Mouse (Mus musculus) layer of hippocampus, postnatal 36 days (tissue): Measurements from ENCODE around the gene D6Wsu163e. TPM values are rescaled to one million over a fixed set of nuclear protein-coding genes. Genes with fewer than 3 reads are reported as not detected.

ENCODE experiments used
- DNase-seq, 2 experiments: peaks; one replicate each; pipeline ENCODE4 v3.0.0; 2022
- total RNA-seq, 2 experiments: library from RNA; stranded (reverse); gene quantifications; 2 replicates each; pipeline ENCODE4 v1.2.3; 2021

Gene D6Wsu163e
- total RNA-seq, 2 experiments from 2014 or later = 45.7 to 46.1 TPM

DNA sequence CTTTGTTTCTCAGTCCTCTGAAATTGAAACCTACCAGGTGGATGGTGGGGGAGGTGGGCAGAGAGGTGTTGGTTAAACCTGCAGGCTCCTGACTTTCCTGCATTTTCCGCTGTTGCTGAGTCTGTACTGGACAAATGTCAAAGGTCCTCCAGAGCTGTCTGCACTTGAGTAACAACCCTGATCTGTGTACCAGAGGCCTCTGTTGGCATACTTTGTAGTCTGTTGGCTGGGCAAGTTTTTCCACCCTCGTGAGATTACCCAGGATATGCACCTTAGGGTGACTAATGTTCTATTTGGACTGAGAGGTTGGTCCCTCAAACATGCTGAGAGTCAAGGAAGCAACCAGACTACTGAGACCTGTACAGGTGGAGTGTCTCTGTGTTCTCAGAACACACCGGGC, 66.8 kb downstream of the D6Wsu163e start:
- no peak for DNase-seq

DNA sequence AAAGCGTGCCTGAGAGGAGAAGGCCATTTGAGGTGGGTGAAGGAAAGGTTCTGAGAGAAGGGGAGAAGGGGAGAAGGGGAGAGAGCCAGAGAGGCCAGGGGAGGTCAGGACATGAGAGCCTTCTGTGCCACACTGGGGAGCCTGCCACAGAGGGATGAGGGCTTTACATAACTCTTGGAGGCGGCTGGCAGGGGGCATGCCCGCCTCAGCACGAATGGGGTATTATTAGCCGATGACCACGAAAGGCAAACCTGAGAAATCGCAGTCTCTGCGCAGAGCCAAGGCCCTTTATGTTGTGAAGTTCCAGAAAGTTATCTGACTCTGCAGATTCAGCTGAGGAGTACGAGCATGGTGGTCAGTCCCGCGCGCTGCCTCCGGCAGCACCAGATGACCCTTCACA, 70.3 kb downstream of the D6Wsu163e start:
- DNase-seq = no peak

DNA sequence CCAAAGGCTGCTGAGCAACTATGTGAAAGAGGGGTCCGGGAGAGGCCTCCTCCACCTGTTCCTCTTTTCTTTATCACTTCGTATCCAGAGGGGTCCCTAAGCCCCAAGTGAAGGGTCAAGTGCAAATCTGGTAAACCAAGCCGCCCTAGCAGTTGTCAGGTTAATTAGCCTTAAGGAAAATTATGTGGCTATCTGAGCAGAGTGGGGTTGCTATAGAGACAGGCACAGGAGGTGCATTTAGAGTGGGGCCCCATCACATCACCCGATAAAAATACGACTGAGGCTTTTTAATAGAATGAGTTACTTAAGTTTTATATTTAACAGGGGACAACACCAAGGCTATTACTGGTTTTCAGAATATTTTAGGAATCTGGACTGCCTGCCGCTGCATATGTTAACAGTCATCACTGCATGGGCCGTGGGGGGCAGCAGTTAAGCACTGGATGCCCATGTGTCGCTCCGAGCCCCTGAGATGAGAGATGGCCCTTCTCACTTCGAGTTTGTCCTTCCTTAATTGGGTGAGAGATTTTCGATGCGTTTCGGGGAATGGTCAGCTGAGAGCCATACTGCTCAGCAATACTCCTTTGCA, 72.3 kb downstream of the D6Wsu163e start:
- DNase-seq = no peak

DNA sequence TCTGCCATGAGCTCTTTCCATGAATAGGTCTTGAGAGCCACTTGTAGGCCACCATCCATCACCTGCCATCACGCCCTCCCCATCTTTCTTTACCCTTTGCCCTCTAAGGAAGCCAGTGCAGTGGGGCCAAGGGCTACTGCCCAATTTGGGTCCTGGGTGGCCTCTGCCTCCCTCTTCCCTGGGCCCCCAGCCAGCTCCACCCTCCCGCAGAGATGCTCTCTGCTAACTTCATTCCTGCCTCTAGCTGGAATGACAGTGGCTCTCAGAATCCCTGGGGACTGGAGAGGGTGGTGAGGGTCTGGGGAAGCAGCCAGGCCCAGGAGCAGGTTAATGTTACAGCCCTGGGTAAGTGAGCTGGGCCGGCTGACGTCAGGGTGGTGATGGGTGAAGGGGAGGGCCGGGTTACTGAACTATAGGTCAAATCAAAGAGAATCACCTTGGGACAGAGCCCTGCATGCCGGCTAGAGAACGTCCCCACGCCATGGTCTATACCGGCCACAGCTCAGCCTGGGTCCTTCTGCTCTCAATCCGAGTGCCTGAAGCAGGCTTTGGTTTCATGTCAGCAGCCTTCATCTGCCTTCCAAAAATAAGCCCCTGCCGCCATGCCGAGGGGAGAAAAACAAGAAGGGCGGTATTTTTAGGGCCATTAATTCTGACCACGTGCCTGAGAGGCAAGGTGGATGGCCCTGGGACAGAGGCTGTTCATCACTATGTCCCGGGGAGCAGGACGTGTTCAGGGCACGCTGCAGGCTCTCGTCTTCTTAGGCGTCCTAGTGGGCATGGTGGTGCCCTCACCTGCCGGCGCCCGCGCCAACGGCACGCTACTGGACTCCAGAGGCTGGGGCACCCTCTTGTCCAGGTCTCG, 75.4 kb downstream of the D6Wsu163e start, which contains the start of gene Fgf6:
Fgf6 (plus strand) TSS at position 681 of the 865 bp plus-strand sequence.
- no peak for DNase-seq

DNA sequence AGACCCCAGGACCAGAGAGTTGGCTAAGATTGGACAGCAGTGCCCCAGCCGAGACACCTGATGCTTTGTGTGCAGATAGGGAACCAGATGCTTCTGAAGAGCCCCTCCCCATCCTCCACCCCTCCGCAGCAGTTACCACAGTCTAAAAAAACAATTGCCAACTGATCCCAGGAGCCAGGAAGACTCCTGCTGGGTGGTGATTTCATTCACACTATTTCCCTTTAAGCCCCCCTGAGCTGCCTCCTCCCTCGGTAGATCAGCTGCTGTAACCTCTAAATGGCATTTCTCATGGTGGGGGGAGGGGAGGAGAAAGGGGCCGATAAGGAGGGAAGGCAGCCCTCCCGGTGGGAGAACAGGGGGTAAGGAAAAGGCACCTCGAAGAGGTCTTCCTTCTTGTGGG, 79.5 kb downstream of the D6Wsu163e start:
- no peak for DNase-seq

DNA sequence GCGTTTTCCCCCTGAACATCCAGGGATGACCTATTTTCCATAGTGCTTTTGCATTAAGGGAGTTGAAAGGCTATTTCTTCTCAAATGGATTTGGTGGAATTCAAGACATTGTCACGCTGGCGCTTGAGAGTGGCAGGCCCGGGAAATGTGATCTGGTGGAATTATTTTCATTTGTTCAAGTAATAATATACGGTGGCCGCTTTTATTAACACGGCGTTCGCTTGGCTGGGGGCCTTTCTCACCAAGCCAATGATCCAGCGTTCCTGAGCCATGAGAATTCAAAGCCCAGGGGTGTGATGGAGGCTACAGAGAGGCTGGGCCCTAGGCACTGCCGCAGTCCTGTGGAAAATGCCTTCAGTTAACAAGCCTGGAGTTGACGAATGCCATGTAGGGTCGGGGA, 80.7 kb downstream of the D6Wsu163e start:
- DNase-seq = no peak

DNA sequence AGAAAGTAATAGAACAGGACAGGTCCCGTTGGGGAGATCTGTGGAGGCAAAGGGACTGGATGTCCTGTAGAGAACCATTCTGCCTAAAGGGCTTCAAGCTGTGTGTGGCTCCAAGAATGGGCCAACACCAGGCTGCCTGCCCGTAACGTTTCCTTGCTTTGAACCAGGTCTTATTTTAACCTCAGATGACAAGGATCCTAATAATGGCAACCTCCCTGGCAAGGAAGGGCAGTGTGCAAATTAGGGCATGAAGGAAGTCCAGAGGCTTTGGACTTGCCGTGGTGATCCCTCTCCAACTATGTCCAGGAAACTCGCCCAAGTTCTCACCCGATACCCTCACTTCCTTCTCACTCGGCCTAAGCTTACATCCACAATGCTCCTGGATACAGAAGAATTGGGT, 85.1 kb downstream of the D6Wsu163e start:
- DNase-seq = no peak

Other genes with a start within 250 kb of the D6Wsu163e start
- gene Kcna6, start 199.3 kb upstream of the D6Wsu163e start, total RNA-seq = 10 to 100 TPM; 47.3 to 48.4 TPM
- gene Ndufa9, start 90.8 kb upstream of the D6Wsu163e start, total RNA-seq = 100 to 1,000 TPM; 146 to 148 TPM
- gene Akap3, start 86.9 kb upstream of the D6Wsu163e start, total RNA-seq = not detected
- gene Dyrk4, start 18.1 kb upstream of the D6Wsu163e start, total RNA-seq = under 1 TPM; 0.18 to 0.32 TPM
- gene Rad51ap1, start 375 bp upstream of the D6Wsu163e start, total RNA-seq = 1 to 10 TPM; 2.7 to 2.8 TPM
- gene Fgf6, start 75.6 kb downstream of the D6Wsu163e start, total RNA-seq = not detected
- gene Fgf23, start 132.9 kb downstream of the D6Wsu163e start, total RNA-seq = under 1 TPM; 0.25 to 0.48 TPM
- 10 to 100 TPM; 27.6 to 31.7 TPM for gene Tigar, start 169.6 kb downstream of the D6Wsu163e start, total RNA-seq
- 100 to 1,000 TPM; 144 to 150 TPM for gene Ccnd2, start 212.2 kb downstream of the D6Wsu163e start, total RNA-seq